Mouse (Mus musculus): ENCODE results near the gene Ube2h.

DNA sequence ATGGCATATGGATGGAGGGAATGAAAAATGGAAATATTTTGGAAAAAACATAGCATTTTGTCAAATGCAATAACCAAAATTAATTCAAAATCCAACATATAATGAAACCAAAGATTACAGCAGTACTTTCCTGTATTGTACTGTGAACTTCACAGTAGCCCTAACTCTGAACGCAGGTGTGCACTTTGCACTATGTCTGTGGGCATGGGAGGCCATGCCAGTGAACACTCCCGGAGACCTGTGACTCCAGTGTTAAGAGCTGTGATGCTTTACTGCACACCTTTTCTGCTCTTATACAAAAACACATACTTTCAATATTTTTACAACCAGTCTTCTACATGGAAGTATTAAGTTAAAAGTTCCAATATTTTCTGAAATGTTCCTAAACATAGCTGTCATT is 66.3 kb downstream of the Ube2h start:
- TF ChIP-seq CTCF (IDR thresholded peaks at IDR 0.05; ENCODE audit: control insufficient read depth, insufficient read depth, insufficient replicate concordance, low read depth, low read length), result no peak
- no peak for TF ChIP-seq POLR2A (IDR thresholded peaks at IDR 0.05; ENCODE audit: control insufficient read depth, low read depth, low read length)
